Comparison of ENCODE assay signal across 9 mouse cellular contexts in the genomic region with DNA sequence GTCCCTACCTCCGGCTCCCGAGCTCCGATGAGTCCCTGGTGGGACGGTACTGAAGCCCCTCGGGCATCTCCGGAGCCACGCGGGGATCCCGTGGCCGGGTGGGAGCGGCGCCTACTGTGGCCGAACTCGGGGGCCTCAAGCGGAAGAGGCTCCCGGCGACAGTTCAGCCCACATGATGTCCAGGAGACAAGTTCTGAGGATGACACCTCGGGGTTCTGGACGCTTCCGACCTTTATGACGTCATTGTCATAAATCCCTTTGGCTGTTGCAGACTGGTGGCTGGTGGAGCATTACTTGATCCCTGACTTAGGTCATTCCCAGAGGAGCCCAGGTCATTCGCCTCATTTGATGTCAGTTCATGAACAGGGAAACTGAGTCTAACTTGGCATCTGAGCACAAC. TPM values are rescaled to one million over a fixed set of nuclear protein-coding genes. Genes with fewer than 3 reads are reported as not detected.
DNase-seq lines count a peak whose midpoint lies in the region; ATAC-seq lines count a peak whose summit lies in the region.
"Had no signal": no experiment of that assay in that cellular context is flagged by ENCODE, and none has a peak within 500 bp of the region (broad histone marks: within the 10 kb centered on the region; RNA-seq: fewer than 3 reads in every experiment).

Gene Znrf4 (minus strand): TSS at position 122 of the 400 bp plus-strand sequence.

- peaks cover 11% of the 10 kb centered on the region; the same call in 1 of the 2 replicates for H3K9me3 ChIP-seq in heart, embryonic 14.5 days (ENCODE audit: control insufficient read depth, low read length)
- H3K9me3 ChIP-seq in hindbrain, embryonic 13.5 days = no peaks in the 10 kb centered on the region; the same call in 1 of the 2 replicates
- no peaks in the 10 kb centered on the region for H3K9me3 ChIP-seq in midbrain, embryonic 14.5 days (ENCODE audit: control insufficient read depth, low read length)

- H3K4me3 ChIP-seq in heart, embryonic 14.5 days (ENCODE audit: control insufficient read depth in 1 of 2, insufficient read depth in 1 of 2, low read depth in 1 of 2, low read length in 2 of 2) = peak within 1 kb of the TSS in 1 of 2 experiments; percentile 29; a peak in 3 of 4 replicates
- H3K4me3 ChIP-seq in hindbrain, embryonic 13.5 days = peak within 1 kb of the TSS; percentile 22
- H3K4me3 ChIP-seq in midbrain, embryonic 14.5 days (replicated peaks; ENCODE audit: low read depth, low read length) = peak within 1 kb of the TSS; percentile 22

- peaks cover 75% of the 10 kb centered on the region for H3K27me3 ChIP-seq in heart, embryonic 14.5 days (ENCODE audit: control insufficient read depth, insufficient read depth, low read length)
- H3K27me3 ChIP-seq in hindbrain, embryonic 13.5 days = peaks cover 55% of the 10 kb centered on the region
- H3K27me3 ChIP-seq in midbrain, embryonic 14.5 days (ENCODE audit: control insufficient read depth, insufficient read depth, low read length) = peaks cover 31% of the 10 kb centered on the region

- intact Hi-C loops in heart, postnatal 36 days (cut with DNase I) = no loop called here

- H3K27ac ChIP-seq in heart, embryonic 14.5 days (replicated peaks in 1 of 2; ENCODE audit: control insufficient read depth in 1 of 2, insufficient read depth in 1 of 2, low read depth in 2 of 2, low read length in 2 of 2) = no peak within 1 kb of the TSS
- H3K27ac ChIP-seq in hindbrain, embryonic 13.5 days = no peak within 1 kb of the TSS
- H3K27ac ChIP-seq in midbrain, embryonic 14.5 days (replicated peaks; ENCODE audit: low read depth, low read length) = no peak within 1 kb of the TSS

- peaks cover 2 to 7% of the 10 kb centered on the region in 2 experiments; a peak in 2 of 4 replicates for H3K4me1 ChIP-seq in heart, embryonic 14.5 days (ENCODE audit: control insufficient read depth in 2 of 2, insufficient read depth in 2 of 2, low read length in 2 of 2)
- H3K4me1 ChIP-seq in hindbrain, embryonic 13.5 days (replicated peaks) = peaks cover 56% of the 10 kb centered on the region
- peaks cover 22% of the 10 kb centered on the region for H3K4me1 ChIP-seq in midbrain, embryonic 14.5 days (ENCODE audit: control insufficient read depth, insufficient read depth, low read length)

- H3K36me3 ChIP-seq in heart, embryonic 14.5 days (ENCODE audit: control insufficient read depth, insufficient read depth, low read length) = no peaks in the 10 kb centered on the region
- no peaks in the 10 kb centered on the region for H3K36me3 ChIP-seq in hindbrain, embryonic 13.5 days
- H3K36me3 ChIP-seq in midbrain, embryonic 14.5 days (ENCODE audit: control insufficient read depth, insufficient read depth, low read length) = no peaks in the 10 kb centered on the region

- ATAC-seq in heart, embryonic 14.5 days (ENCODE audit: insufficient number of reproducible peaks, insufficient read depth, low FRiP score, low read depth) = no peak
- no peak for ATAC-seq in hindbrain, embryonic 13.5 days (ENCODE audit: low FRiP score)
- no peak for ATAC-seq in midbrain, embryonic 14.5 days (ENCODE audit: low FRiP score, low TSS enrichment)

- WGBS in heart, embryonic 14.5 days = 56% methylated on average over 22 of the region's 22 CpGs
- 60% methylated on average over 22 of the region's 22 CpGs for WGBS in hindbrain, embryonic 13.5 days
- 69% methylated on average over 22 of the region's 22 CpGs for WGBS in midbrain, embryonic 14.5 days

- DNase-seq in heart, postnatal 36 days = no peak
- peak; percentile 17 for DNase-seq in ZHBTc4 (ENCODE audit: low read depth, low spot score)
- DNase-seq in midbrain, embryonic 14.5 days = no peak
- DNase-seq in layer of hippocampus, adult 11-12 months (ENCODE audit: low spot score) = no peak
- no peak for DNase-seq in cerebellum, adult 8-10 months
- no peak for DNase-seq in cerebellum, adult 9-11 months
- DNase-seq: adrenal gland, postnatal 25 days had no signal

- peak within 1 kb of the TSS; percentile 53 for H3K4me2 ChIP-seq in heart, embryonic 14.5 days (ENCODE audit: low read length)
- peak within 1 kb of the TSS; percentile 46 for H3K4me2 ChIP-seq in hindbrain, embryonic 13.5 days
- peak within 1 kb of the TSS; percentile 44 for H3K4me2 ChIP-seq in midbrain, embryonic 14.5 days (ENCODE audit: low read length)

- H3K9ac ChIP-seq in heart, embryonic 14.5 days (ENCODE audit: low read length) = no peak within 1 kb of the TSS
- H3K9ac ChIP-seq in hindbrain, embryonic 13.5 days = peak within 1 kb of the TSS; percentile 49
- H3K9ac ChIP-seq in midbrain, embryonic 14.5 days (replicated peaks; ENCODE audit: low read length) = 0 out of 2 replicates have a peak within 1 kb of the TSS, but pooled peaks have one; percentile 9

RNA-seq across cellular contexts. Expression of gene Znrf4, which starts in this region (rescaled TPM):
- polyA plus RNA-seq in heart, embryonic 14.5 days (2014; fragmentation: Nextera tagmentation; extraction: Ambion mirVana) = not detected in 2 replicates
- not detected for total RNA-seq in heart, postnatal 36 days (2021)
- not detected in 2 replicates for polyA plus RNA-seq in hindbrain, embryonic 13.5 days (2015; fragmentation: Nextera tagmentation; extraction: Ambion mirVana)
- not detected in 2 replicates for polyA plus RNA-seq in midbrain, embryonic 14.5 days (2014; fragmentation: Nextera tagmentation; extraction: Ambion mirVana)
- total RNA-seq: adrenal gland, postnatal 25 days had no signal
